Mouse (Mus musculus) hindbrain, embryonic 13.5 days (tissue): ENCODE results near the gene Rundc1. TPM values are rescaled to one million over a fixed set of nuclear protein-coding genes. Genes with fewer than 3 reads are reported as not detected.
"Not testable (repeated sequence)": the region's sequence is repeated elsewhere in the genome, so short reads cannot be mapped to it uniquely, and the experiment has no call there.

Experiments
- ATAC-seq: fragments of 200-750 bp; cut with Nextera tagmentation; 2 replicates; pipeline ENCODE4 v1.8.0; 2017; ENCODE audit warnings: moderate TSS enrichment; ENCODE audit not compliant: low FRiP score
- H3K27ac ChIP-seq: fragments of 300-500 bp; sonication (generic); 2 replicates; pipeline ENCODE4 v1.5.1; 2015; ENCODE audit warnings: inconsistent platforms, mild to moderate bottlenecking, moderate library complexity
- H3K27me3 ChIP-seq: fragments of 300-500 bp; sonication (generic); 2 replicates; pipeline ENCODE4 v1.6.1; 2015; ENCODE audit warnings: mild to moderate bottlenecking, inconsistent platforms
- H3K36me3 ChIP-seq: fragments of 300-500 bp; sonication (generic); 2 replicates; pipeline ENCODE4 v1.6.1; 2015; ENCODE audit warnings: mild to moderate bottlenecking, inconsistent platforms
- H3K4me1 ChIP-seq: fragments of 300-500 bp; sonication (generic); replicated peaks from 2 replicates; pipeline ENCODE4 v1.6.1; 2015; ENCODE audit warnings: inconsistent platforms
- H3K4me2 ChIP-seq: fragments of 300-500 bp; sonication (generic); 2 replicates; pipeline ENCODE4 v1.6.1; 2015; ENCODE audit warnings: inconsistent platforms, mild to moderate bottlenecking, moderate library complexity
- H3K4me3 ChIP-seq: fragments of 300-500 bp; sonication (generic); 2 replicates; pipeline ENCODE4 v1.5.1; 2015; ENCODE audit warnings: mild to moderate bottlenecking, inconsistent platforms
- H3K9ac ChIP-seq: fragments of 300-500 bp; sonication (generic); 2 replicates; pipeline ENCODE4 v1.6.1; 2015; ENCODE audit warnings: mild to moderate bottlenecking, inconsistent platforms
- H3K9me3 ChIP-seq: fragments of 300-500 bp; sonication (generic); 2 replicates; pipeline ENCODE4 v1.6.1; 2016; ENCODE audit warnings: inconsistent platforms
- WGBS: fragments of 180-500 bp; shearing (Covaris S2); methylation state at CpG from one replicate; pipeline ENCODE4 v1.1.7; 2015; 5-methylcytosine and 5-hydroxymethylcytosine counted together
- polyA plus RNA-seq: library from polyadenylated mRNA; unstranded; fragments of >200 nt; fragmentation: Nextera tagmentation; extraction: Ambion mirVana; gene quantifications from 2 replicates; pipeline ENCODE4 v1.2.1, GENCODE M21; 2015

Rundc1 gene
- polyA plus RNA-seq, 1 experiment from 2014 or later, result 29.8 TPM

DNA sequence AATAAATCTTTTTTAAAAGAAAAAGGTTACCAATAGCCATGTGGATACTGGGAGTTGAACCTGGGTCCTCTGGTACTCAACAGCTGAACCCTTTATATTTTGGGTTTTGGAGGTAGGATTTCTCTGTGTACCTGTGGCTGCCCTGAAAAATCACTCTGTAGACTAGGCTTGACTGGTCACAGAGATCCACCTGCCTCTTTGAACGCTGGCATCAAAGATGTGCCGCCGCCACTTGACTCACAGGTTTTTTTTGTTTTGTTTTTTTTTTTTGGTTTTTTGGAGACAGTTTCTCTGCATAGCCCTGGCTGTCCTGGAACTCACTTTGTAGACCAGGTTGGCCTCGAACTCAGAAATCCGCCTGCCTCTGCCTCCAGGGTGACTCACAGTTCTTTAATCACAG lies 22.9 kb downstream of the Rundc1 start:
- no peaks in the 10 kb centered on the region for H3K9me3 ChIP-seq
- no peak overlapping the region for H3K4me3 ChIP-seq
- H3K4me2 ChIP-seq, result no peak overlapping the region
- peaks cover 27% of the 10 kb centered on the region for H3K36me3 ChIP-seq
- H3K27me3 ChIP-seq, result no peaks in the 10 kb centered on the region
- peaks cover 21% of the 10 kb centered on the region for H3K4me1 ChIP-seq
- 92% methylated on average over 5 of the region's 5 CpGs for WGBS
- no peak overlapping the region for H3K27ac ChIP-seq
- ATAC-seq, result no peak
- H3K9ac ChIP-seq, result no peak overlapping the region

DNA sequence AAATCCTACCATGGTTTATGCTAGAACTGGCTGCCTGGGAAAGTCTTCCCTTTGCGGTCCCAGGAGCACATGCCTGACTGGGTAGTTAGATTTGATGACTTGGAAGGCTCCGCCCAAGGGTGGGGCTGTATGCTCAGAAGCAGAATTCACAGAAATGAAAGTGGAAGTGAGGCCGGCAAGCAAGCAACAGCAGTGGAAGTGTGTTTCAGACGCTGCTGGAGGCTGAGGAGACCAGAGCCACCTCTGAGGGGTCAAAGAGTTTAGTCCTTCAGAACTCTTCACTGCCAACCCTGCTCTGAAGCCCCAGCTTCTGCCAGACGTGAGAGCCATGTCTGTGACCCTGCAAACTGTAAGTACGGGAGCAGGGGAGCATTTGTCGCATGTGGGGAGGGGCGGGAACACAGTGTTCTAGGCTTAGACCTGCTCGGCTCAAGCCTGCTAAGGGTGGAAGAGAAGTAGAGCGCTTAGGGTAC lies 23.4 kb downstream of the Rundc1 start, which contains the start of gene Ifi35:
Gene Ifi35, plus strand, starts transcription at position 134 of the 473 bp plus-strand sequence.
- Histone ChIP-seq H3K27ac (no peak within 1 kb of the TSS), H3K4me2 (no peak within 1 kb of the TSS), H3K9ac (no peak within 1 kb of the TSS), H3K36me3 (peaks cover 27% of the 10 kb centered on the region), H3K4me3 (peak within 1 kb of the TSS; percentile 21; the same call in 1 of the 2 replicates), H3K27me3 (no peaks in the 10 kb centered on the region), H3K9me3 (no peaks in the 10 kb centered on the region), H3K4me1 (peaks cover 16% of the 10 kb centered on the region)
- no peak for ATAC-seq
- 41% methylated on average over 10 of the region's 10 CpGs for whole genome bisulfite sequencing

DNA sequence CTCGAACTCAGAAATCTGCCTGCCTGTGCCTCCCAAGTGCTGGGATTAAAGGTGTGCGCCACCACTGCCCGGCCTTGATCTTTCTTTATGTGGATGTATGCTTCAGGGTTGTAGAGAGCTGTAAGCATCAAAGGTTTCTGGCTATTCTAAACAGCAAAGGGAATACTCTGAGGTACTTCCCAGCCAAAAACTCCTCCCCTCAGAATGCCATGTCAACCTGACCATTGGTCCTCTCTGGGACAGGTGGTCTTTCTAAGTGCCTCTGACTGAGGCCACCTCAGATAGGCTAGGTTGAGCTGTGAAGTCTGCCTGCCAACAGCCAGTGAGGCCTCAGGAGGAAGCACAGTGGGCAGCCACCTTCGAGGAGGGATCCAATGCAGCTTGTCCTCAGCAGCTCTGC lies 24.0 kb downstream of the Rundc1 start:
- Histone ChIP-seq H3K27me3 (no peaks in the 10 kb centered on the region), H3K4me2 (no peak overlapping the region), H3K9ac (no peak overlapping the region), H3K4me1 (peaks cover 10% of the 10 kb centered on the region), H3K9me3 (no peaks in the 10 kb centered on the region), H3K4me3 (no peak overlapping the region), H3K27ac (no peak overlapping the region), H3K36me3 (peaks cover 22% of the 10 kb centered on the region)
- 84% methylated on average over 4 of the region's 4 CpGs for WGBS
- ATAC-seq, result no peak

DNA sequence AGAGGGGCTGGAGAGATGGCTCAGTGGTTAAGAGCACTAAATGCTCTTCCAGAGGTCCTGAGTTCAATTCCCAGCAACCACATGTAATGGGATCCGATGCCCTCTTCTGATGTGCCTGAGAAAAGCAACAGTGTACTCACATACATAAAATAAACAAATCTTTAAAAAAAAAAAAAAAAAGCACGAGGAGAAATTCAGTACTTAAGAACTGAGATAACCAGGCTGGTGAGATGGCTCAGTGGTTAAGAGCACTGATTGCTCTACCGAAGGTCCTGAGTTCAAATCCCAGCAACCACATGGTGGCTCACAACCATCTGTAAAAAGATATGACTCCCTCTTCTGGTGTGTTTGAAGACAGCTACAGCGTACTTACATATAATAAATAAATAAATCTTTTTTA lies 24.7 kb downstream of the Rundc1 start:
- peaks cover 15% of the 10 kb centered on the region for H3K36me3 ChIP-seq
- not testable (repeated sequence) for H3K9me3 ChIP-seq, ATAC-seq, H3K27me3 ChIP-seq, H3K4me2 ChIP-seq, H3K4me3 ChIP-seq, H3K4me1 ChIP-seq, H3K9ac ChIP-seq, H3K27ac ChIP-seq
- WGBS, result 85% methylated on average over 4 of the region's 4 CpGs

DNA sequence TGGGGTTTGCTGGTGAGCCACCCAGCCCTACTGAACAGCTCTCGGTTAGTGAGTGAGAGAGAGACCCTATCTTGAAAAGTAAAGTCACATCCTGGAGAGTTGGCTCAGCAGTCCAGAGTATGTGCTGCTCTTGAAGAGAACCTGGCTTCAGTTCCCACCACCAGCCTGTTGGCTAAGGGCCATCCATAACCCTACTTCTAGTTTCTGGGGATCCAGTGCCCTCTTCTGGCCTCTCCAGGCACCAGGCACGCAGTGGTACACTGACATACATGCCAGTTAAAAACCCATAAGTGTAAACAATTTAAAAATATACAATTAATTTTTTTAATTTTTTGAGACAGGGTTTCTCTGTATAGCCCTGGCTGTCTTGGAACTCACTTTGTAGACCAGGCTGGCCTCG lies 25.5 kb downstream of the Rundc1 start:
- WGBS, result 84% methylated on average over 3 of the region's 3 CpGs
- Histone ChIP-seq H3K36me3 (peaks cover 8% of the 10 kb centered on the region), H3K27ac (no peak overlapping the region), H3K4me2 (no peak overlapping the region), H3K4me3 (no peak overlapping the region), H3K4me1 (0 out of 2 replicates have a peak, but pooled peaks cover 5% of the 10 kb centered on the region), H3K9ac (no peak overlapping the region), H3K27me3 (no peaks in the 10 kb centered on the region), H3K9me3 (no peaks in the 10 kb centered on the region)
- ATAC-seq, result no peak

- WGBS, result 93% methylated on average over 10 of the region's 10 CpGs
- Histone ChIP-seq H3K9me3 (no peaks in the 10 kb centered on the region), H3K36me3 (peaks cover 5% of the 10 kb centered on the region), H3K9ac (no peak overlapping the region), H3K4me2 (no peak overlapping the region), H3K4me3 (no peak overlapping the region), H3K27ac (no peak overlapping the region), H3K4me1 (0 out of 2 replicates have a peak, but pooled peaks cover 5% of the 10 kb centered on the region), H3K27me3 (no peaks in the 10 kb centered on the region)
- no peak for ATAC-seq
Measured at GRCm38 (mm10) chr11:101451536-101451935, 26.7 kb downstream of the Rundc1 start.

DNA sequence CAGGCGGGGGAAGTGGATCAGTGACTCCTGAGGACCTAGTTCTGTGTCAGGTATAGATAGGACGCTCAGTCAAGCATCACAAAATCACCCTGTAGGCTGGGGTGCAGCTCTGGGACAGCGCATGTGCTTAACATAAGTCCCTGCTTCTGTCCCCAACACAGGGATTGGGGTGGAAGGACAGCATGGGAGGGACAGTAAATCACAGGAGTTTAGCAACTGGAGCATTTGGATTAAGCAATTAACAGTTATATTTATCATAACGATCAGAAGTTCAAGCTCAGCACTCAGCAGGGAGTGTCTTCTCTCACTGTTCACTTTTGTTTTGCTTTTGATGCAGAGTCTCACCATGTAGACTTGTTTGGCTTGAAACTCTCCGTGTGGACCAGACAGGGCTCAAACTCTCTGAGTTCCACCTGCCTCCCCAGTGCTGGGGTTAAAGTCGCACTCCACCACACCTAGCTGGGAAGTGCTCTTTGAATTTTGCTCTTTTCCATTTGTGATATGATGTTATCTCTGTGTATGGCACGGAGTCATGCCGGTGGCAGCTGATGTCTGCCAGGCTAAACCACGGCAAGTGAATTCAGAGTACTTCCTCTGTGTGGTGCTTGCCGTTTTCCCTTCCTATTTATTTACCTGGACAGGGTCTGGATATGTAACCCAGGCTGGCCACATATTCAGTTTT lies 27.3 kb downstream of the Rundc1 start:
- Histone ChIP-seq H3K27me3 (no peaks in the 10 kb centered on the region), H3K27ac (no peak overlapping the region), H3K4me3 (no peak overlapping the region), H3K4me2 (no peak overlapping the region), H3K36me3 (peaks cover 12% of the 10 kb centered on the region), H3K9ac (no peak overlapping the region), H3K4me1 (0 out of 2 replicates have a peak, but pooled peaks cover 5% of the 10 kb centered on the region), H3K9me3 (no peaks in the 10 kb centered on the region)
- WGBS, result 77% methylated on average over 10 of the region's 10 CpGs
- ATAC-seq, result no peak

DNA sequence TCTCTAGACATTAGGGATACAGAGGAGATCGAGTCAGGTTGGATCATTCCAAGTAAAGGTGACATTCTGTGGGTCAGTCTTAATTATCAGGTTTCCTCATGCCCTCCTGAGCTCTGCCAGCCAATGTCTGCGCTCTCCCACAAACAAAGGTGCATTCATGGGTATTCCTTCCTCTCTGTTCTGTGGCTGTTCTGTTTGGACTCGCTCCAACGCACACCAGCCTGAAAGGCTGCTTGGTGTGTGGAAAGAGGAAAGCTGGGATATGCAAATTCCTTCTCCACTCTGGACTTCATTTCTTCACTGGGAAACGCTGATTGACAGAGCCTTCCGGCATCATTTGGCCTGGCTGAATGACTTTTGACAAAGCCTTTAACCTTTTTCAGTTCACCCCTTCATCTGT lies 29.8 kb downstream of the Rundc1 start:
- WGBS, result 41% methylated on average over 6 of the region's 6 CpGs
- Histone ChIP-seq H3K4me3 (no peak overlapping the region), H3K9me3 (no peaks in the 10 kb centered on the region), H3K4me2 (no peak overlapping the region), H3K9ac (no peak overlapping the region), H3K27me3 (no peaks in the 10 kb centered on the region), H3K27ac (peak overlapping the region; percentile 48; the same call in 1 of the 2 replicates), H3K4me1 (0 out of 2 replicates have a peak, but pooled peaks cover 5% of the 10 kb centered on the region), H3K36me3 (peaks cover 37% of the 10 kb centered on the region)
- ATAC-seq, result 0 out of 2 replicates have a peak, but pooled peaks have one; percentile 17

GRCm38 (mm10) chr11:101455627-101456026 lies 30.7 kb downstream of the Rundc1 start:
- 90% methylated on average over 7 of the region's 7 CpGs for WGBS
- no peak for ATAC-seq
- no peak overlapping the region for H3K27ac ChIP-seq
- peaks cover 46% of the 10 kb centered on the region for H3K36me3 ChIP-seq
- H3K4me1 ChIP-seq, result 0 out of 2 replicates have a peak, but pooled peaks cover 5% of the 10 kb centered on the region
- H3K27me3 ChIP-seq, result no peaks in the 10 kb centered on the region
- H3K4me2 ChIP-seq, result no peak overlapping the region
- H3K9me3 ChIP-seq, result no peaks in the 10 kb centered on the region
- H3K4me3 ChIP-seq, result no peak overlapping the region
- no peak overlapping the region; the same call in 1 of the 2 replicates for H3K9ac ChIP-seq

GRCm38 (mm10) chr11:101457631-101458030 lies 32.7 kb downstream of the Rundc1 start:
- Histone ChIP-seq H3K4me2 (no peak overlapping the region), H3K9ac (no peak overlapping the region), H3K27ac (no peak overlapping the region), H3K4me1 (peaks cover 11% of the 10 kb centered on the region), H3K27me3 (no peaks in the 10 kb centered on the region), H3K9me3 (no peaks in the 10 kb centered on the region), H3K4me3 (no peak overlapping the region), H3K36me3 (peaks cover 65% of the 10 kb centered on the region)
- WGBS, result 89% methylated on average over 9 of the region's 9 CpGs
- no peak for ATAC-seq

- no peak for ATAC-seq
- H3K36me3 ChIP-seq, result peaks cover 66% of the 10 kb centered on the region
- 0 out of 2 replicates have a peak overlapping the region, but pooled peaks have one; percentile 3 for H3K9ac ChIP-seq
- H3K4me1 ChIP-seq, result peaks cover 17% of the 10 kb centered on the region
- H3K27me3 ChIP-seq, result no peaks in the 10 kb centered on the region
- no peak overlapping the region for H3K4me2 ChIP-seq
- no peak overlapping the region for H3K4me3 ChIP-seq
- no peaks in the 10 kb centered on the region for H3K9me3 ChIP-seq
- WGBS, result 85% methylated on average over 12 of the region's 12 CpGs
- H3K27ac ChIP-seq, result no peak overlapping the region
Measured at GRCm38 (mm10) chr11:101458217-101458616, 33.3 kb downstream of the Rundc1 start.

DNA sequence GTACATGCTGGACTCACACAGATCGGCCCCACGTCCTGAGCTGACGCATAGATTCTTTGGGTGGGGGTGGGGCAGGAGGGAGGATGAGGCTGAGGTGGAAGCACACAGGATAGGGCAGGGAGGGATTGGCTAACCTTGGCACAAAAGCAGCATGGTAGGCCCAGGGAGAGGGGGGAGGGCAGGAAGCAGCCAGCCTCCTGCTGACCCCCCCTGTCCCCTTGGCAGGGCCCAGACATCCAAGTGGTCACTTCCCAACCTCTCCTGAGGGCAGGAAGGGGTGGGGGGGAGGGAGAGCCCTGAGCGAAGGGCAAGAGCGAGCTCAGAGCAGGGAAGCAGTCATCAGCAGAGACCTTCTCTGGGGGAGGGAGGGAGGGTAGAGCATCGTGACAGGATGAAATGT lies 34.8 kb downstream of the Rundc1 start:
- no peaks in the 10 kb centered on the region for H3K9me3 ChIP-seq
- 39% methylated on average over 6 of the region's 6 CpGs for WGBS
- no peak for ATAC-seq
- no peak overlapping the region for H3K4me2 ChIP-seq
- no peaks in the 10 kb centered on the region for H3K27me3 ChIP-seq
- H3K9ac ChIP-seq, result no peak overlapping the region; the same call in 1 of the 2 replicates
- peaks cover 32% of the 10 kb centered on the region for H3K4me1 ChIP-seq
- no peak overlapping the region; the same call in 1 of the 2 replicates for H3K27ac ChIP-seq
- H3K36me3 ChIP-seq, result peaks cover 66% of the 10 kb centered on the region
- no peak overlapping the region for H3K4me3 ChIP-seq

DNA sequence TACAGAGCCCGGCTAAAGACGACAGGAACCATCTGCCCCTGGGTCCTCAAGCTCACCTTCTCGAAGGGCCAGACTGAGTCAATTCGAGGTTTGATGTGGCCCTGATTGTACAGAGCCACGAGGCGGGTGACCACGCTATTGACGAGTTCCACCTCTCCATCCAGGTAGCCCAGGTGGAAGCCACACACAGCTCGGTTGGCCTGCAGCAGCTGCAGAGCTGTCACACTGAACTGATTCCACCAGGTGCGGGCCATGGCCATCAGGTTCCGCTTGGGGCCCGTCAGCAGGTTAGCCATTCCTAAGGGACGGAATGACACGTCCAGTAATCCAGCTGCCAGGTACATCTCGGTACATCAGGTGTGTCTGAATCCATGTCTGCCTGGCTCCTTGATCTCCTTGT lies 35.4 kb downstream of the Rundc1 start:
- WGBS, result 92% methylated on average over 15 of the region's 15 CpGs
- Histone ChIP-seq H3K36me3 (peaks cover 66% of the 10 kb centered on the region), H3K27me3 (no peaks in the 10 kb centered on the region), H3K4me1 (peaks cover 29% of the 10 kb centered on the region), H3K4me3 (no peak overlapping the region), H3K9me3 (no peaks in the 10 kb centered on the region), H3K9ac (no peak overlapping the region), H3K27ac (no peak overlapping the region), H3K4me2 (no peak overlapping the region)
- no peak for ATAC-seq
